Mouse (Mus musculus) stomach, embryonic 14.5 days (tissue): ENCODE measurements around the gene Zfp513. TPM values are rescaled to one million over a fixed set of nuclear protein-coding genes. Genes with fewer than 3 reads are reported as not detected.
A peak's percentile ranks its signal among the peaks of the same experiment; 100 is the strongest.

Experiments used
- ATAC-seq: fragments of 200-750 bp; cut with Nextera tagmentation; 2 replicates; pipeline ENCODE4 v1.8.0; 2017; ENCODE audit warnings: low read depth, moderate TSS enrichment; ENCODE audit not compliant: insufficient number of reproducible peaks, insufficient read depth, low FRiP score
- H3K27ac ChIP-seq: fragments of 300-500 bp; sonication (generic); 2 replicates; pipeline ENCODE4 v1.5.1; 2014; ENCODE audit warnings: mild to moderate bottlenecking, low read length, moderate library complexity, mixed read lengths
- H3K27me3 ChIP-seq: fragments of 300-500 bp; sonication (generic); 2 replicates; pipeline ENCODE4 v1.6.1; 2014; ENCODE audit warnings: low read length, control low read depth, mixed read lengths; ENCODE audit not compliant: control insufficient read depth, insufficient read depth
- H3K36me3 ChIP-seq: fragments of 300-500 bp; sonication (generic); 2 replicates; pipeline ENCODE4 v1.6.1; 2014; ENCODE audit warnings: mild to moderate bottlenecking, control low read depth, low read length, moderate library complexity, mixed read lengths; ENCODE audit not compliant: control insufficient read depth, insufficient read depth
- H3K4me1 ChIP-seq: fragments of 300-500 bp; sonication (generic); 2 replicates; pipeline ENCODE4 v1.6.1; 2014; ENCODE audit warnings: low read length, control low read depth, mixed read lengths; ENCODE audit not compliant: control insufficient read depth, insufficient read depth
- H3K4me2 ChIP-seq: fragments of 300-500 bp; sonication (generic); replicated peaks from 2 replicates; pipeline ENCODE4 v1.6.1; 2014; ENCODE audit warnings: low read depth, low read length, control low read depth
- H3K4me3 ChIP-seq: fragments of 300-500 bp; sonication (generic); 2 replicates; pipeline ENCODE4 v1.5.1; 2014; ENCODE audit warnings: low read depth, low read length, control low read depth
- H3K9ac ChIP-seq: fragments of 300-500 bp; sonication (generic); replicated peaks from 2 replicates; pipeline ENCODE4 v1.6.1; 2014; ENCODE audit warnings: low read depth, mild to moderate bottlenecking, control low read depth, low read length, moderate library complexity, mixed read lengths
- H3K9me3 ChIP-seq: fragments of 300-500 bp; sonication (generic); 2 replicates; pipeline ENCODE4 v1.6.1; 2016; ENCODE audit warnings: low read depth, low read length, control low read depth; ENCODE audit not compliant: control insufficient read depth
- WGBS: fragments of 180-500 bp; shearing (Covaris S2); extraction: QIAGEN DNeasy Blood & Tissue Kit; methylation state at CpG from one replicate; pipeline ENCODE4 v1.1.7; 2014; 5-methylcytosine and 5-hydroxymethylcytosine counted together
- polyA plus RNA-seq: library from polyadenylated mRNA; unstranded; fragments of >200 nt; fragmentation: Nextera tagmentation; extraction: Ambion mirVana; gene quantifications from 2 replicates; pipeline ENCODE4 v1.2.1, GENCODE M21; 2014

Gene Zfp513
- polyA plus RNA-seq, 1 experiment from 2014 or later = 5.1 TPM

GRCm38 (mm10) chr5:31204421-31204820, 2.3 kb upstream of the Zfp513 start:
- Histone ChIP-seq H3K36me3 (peaks cover 44% of the 10 kb centered on the region), H3K4me1 (peaks cover 12% of the 10 kb centered on the region; the same call in 1 of the 2 replicates), H3K9me3 (peaks cover 5% of the 10 kb centered on the region), H3K9ac (no peak overlapping the region), H3K27ac (no peak overlapping the region), H3K27me3 (no peaks in the 10 kb centered on the region), H3K4me3 (no peak overlapping the region), H3K4me2 (no peak overlapping the region)
- ATAC-seq = no peak
- 92% methylated on average over 6 of the region's 6 CpGs for WGBS

DNA sequence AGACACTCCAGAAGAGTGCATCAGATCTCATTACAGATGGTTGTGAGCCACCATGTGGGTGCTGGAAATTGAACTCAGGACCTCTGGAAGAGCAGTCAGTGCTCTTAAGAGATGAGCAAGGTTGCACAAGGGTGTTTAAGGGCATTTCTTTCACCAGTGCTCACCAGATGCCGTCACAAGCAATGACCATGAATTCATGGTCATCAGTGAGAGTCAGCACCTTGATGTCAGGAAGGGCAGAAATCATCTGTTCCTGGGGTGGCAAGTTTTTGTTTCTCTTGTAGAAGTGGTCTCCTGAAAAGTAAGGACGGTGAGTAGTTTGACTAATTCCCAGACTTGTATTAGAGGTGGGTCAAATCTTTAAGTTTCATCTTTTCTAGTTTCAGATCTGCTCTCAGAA, 1.8 kb upstream of the Zfp513 start:
- H3K27me3 ChIP-seq = no peaks in the 10 kb centered on the region
- H3K4me1 ChIP-seq = peaks cover 12% of the 10 kb centered on the region; the same call in 1 of the 2 replicates
- no peak overlapping the region for H3K9ac ChIP-seq
- no peak overlapping the region for H3K4me2 ChIP-seq
- 91% methylated on average over 2 of the region's 2 CpGs for WGBS
- peaks cover 49% of the 10 kb centered on the region for H3K36me3 ChIP-seq
- no peak overlapping the region for H3K4me3 ChIP-seq
- ATAC-seq = no peak
- no peak overlapping the region for H3K27ac ChIP-seq
- peaks cover 5% of the 10 kb centered on the region for H3K9me3 ChIP-seq

DNA sequence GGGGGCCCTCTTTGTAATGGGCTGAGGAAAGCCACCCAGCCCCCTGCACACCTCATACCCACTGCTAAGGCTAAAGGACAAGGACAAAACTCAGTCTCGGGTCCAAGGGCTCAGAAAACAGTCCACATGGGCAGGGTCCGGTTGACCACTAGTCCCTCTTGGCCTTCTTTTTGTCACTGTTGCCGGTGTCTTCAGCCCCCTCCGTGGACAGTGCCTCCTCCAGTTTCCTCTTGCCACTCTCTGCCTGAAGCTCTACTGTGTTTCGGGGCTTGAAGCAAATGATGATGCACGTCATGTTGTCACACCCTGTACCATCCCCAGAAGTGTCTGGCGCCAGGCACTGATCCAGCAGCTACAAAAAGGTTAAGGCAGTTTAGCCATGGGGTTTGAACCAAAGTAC, 830 bp upstream of the Zfp513 start:
- 89% methylated on average over 7 of the region's 7 CpGs for WGBS
- no peaks in the 10 kb centered on the region for H3K27me3 ChIP-seq

GRCm38 (mm10) chr5:31201042-31201741, 911 bp downstream of the Zfp513 start:
- 15% methylated on average over 13 of the region's 13 CpGs for WGBS
- no peak for ATAC-seq
- peaks cover 64% of the 10 kb centered on the region for H3K36me3 ChIP-seq

More for the DNA sequence above, 830 bp upstream of the Zfp513 start:
- Histone ChIP-seq H3K4me2 (peak overlapping the region; percentile 59), H3K27ac (peak overlapping the region; percentile 84), H3K4me1 (peaks cover 12% of the 10 kb centered on the region; the same call in 1 of the 2 replicates), H3K36me3 (peaks cover 59% of the 10 kb centered on the region), H3K9ac (0 out of 2 replicates have a peak overlapping the region, but pooled peaks have one; percentile 6), H3K9me3 (peaks cover 5% of the 10 kb centered on the region), H3K4me3 (peak overlapping the region; percentile 94)
- ATAC-seq = no peak

DNA sequence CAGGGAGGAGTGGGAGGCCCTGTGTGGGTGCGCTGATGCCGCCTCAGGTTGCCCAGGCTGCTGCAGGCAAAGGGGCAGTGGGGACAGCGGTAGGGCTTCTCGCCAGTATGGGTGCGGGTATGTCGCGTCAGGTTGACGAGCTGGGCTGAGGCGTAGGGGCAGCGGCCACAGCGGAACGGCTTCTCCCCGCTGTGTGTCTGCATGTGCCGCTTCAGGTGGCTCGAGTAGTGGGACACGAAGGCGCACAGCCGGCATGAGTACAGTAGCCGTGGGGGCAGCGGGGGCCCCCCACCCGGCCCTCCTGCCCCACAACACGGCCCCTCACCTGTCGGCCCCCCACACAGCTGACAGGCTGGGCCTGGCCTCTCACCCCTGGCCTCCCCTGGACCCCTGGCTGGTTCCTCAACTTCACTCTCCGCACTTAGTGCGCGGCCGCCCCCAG, 1.8 kb downstream of the Zfp513 start:
- Histone ChIP-seq H3K9me3 (peaks cover 5% of the 10 kb centered on the region), H3K4me2 (peak overlapping the region; percentile 72; the same call in 1 of the 2 replicates), H3K27ac (no peak overlapping the region), H3K27me3 (no peaks in the 10 kb centered on the region), H3K4me3 (no peak overlapping the region; the same call in 1 of the 2 replicates), H3K9ac (no peak overlapping the region), H3K4me1 (peaks cover 12% of the 10 kb centered on the region; the same call in 1 of the 2 replicates), H3K36me3 (peaks cover 68% of the 10 kb centered on the region)
- ATAC-seq = no peak
- 90% methylated on average over 27 of the region's 27 CpGs for WGBS

More at GRCm38 (mm10) chr5:31201042-31201741, 911 bp downstream of the Zfp513 start:
- no peaks in the 10 kb centered on the region for H3K27me3 ChIP-seq
- H3K4me2 ChIP-seq = peak overlapping the region; percentile 72
- H3K9ac ChIP-seq = peak overlapping the region; percentile 84
- peaks cover 12% of the 10 kb centered on the region; the same call in 1 of the 2 replicates for H3K4me1 ChIP-seq
- peak overlapping the region; percentile 61 for H3K27ac ChIP-seq
- peaks cover 5% of the 10 kb centered on the region for H3K9me3 ChIP-seq
- peak overlapping the region; percentile 94 for H3K4me3 ChIP-seq

GRCm38 (mm10) chr5:31199893-31200292, 2.2 kb downstream of the Zfp513 start:
- no peak overlapping the region for H3K9ac ChIP-seq
- H3K27ac ChIP-seq = no peak overlapping the region
- peaks cover 12% of the 10 kb centered on the region; the same call in 1 of the 2 replicates for H3K4me1 ChIP-seq
- no peak overlapping the region for H3K4me3 ChIP-seq
- no peak overlapping the region for H3K4me2 ChIP-seq
- H3K36me3 ChIP-seq = peaks cover 72% of the 10 kb centered on the region
- H3K27me3 ChIP-seq = no peaks in the 10 kb centered on the region
- no peak for ATAC-seq
- WGBS = 81% methylated on average over 9 of the region's 9 CpGs
- H3K9me3 ChIP-seq = peaks cover 5% of the 10 kb centered on the region

- no peak overlapping the region for H3K9ac ChIP-seq
- no peak overlapping the region for H3K4me3 ChIP-seq
- H3K36me3 ChIP-seq = peaks cover 71% of the 10 kb centered on the region
- H3K27me3 ChIP-seq = no peaks in the 10 kb centered on the region
- no peak overlapping the region for H3K4me2 ChIP-seq
- no peak for ATAC-seq
- peaks cover 13% of the 10 kb centered on the region; the same call in 1 of the 2 replicates for H3K4me1 ChIP-seq
- H3K9me3 ChIP-seq = peaks cover 5% of the 10 kb centered on the region
- 90% methylated on average over 19 of the region's 19 CpGs for WGBS
- H3K27ac ChIP-seq = no peak overlapping the region
Observed at GRCm38 (mm10) chr5:31199321-31199892, 2.7 kb downstream of the Zfp513 start.

DNA sequence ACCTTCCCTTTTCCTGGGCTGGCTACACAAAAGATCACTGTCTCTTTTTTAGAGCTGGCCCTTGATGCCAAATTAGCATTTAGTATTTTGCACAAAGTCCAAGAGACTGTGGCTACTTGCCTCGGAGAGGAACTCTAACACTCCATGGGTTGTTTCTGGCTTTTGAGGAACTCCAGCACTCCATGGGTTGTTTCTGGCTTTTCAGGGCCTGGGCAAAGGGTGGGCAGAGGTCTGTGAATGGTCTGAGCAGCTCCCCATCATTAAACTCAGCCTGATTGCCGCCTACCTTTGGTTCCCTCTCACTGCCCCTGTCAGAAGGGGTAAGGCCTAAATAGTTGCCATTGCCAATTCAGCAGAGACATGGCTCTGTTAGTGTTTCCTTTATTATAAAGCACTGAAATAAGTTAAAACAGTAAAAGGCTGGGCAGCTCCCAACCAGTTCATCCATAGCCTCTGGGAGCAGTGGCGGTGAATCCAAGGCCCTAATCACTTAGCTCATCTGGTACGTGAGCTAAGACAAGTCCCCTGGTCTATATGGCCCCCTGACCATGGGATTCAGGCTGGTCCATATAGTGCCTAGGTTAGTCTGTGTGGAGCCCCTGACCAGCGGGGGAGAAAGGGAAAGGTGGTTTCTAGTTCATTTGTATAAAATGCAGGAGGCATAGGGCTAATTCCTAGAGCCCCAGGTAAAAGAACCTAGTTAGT, 3.3 kb downstream of the Zfp513 start:
- no peak for ATAC-seq
- 81% methylated on average over 5 of the region's 5 CpGs for WGBS
- H3K36me3 ChIP-seq = peaks cover 69% of the 10 kb centered on the region
- no peak overlapping the region for H3K4me3 ChIP-seq
- peaks cover 18% of the 10 kb centered on the region; the same call in 1 of the 2 replicates for H3K4me1 ChIP-seq
- H3K27ac ChIP-seq = no peak overlapping the region
- no peaks in the 10 kb centered on the region for H3K27me3 ChIP-seq
- no peak overlapping the region for H3K4me2 ChIP-seq
- H3K9ac ChIP-seq = no peak overlapping the region
- peaks cover 5% of the 10 kb centered on the region for H3K9me3 ChIP-seq
